Mouse (Mus musculus) liver, embryonic 16.5 days (tissue): ENCODE results near the gene Pacrg. TPM values are rescaled to one million over a fixed set of nuclear protein-coding genes. Genes with fewer than 3 reads are reported as not detected.

Experiments used
- ATAC-seq: fragments of 200-750 bp; cut with Nextera tagmentation; 2 replicates; pipeline ENCODE4 v1.8.0; 2017; ENCODE audit warnings: low read depth, mild to moderate bottlenecking, moderate number of reproducible peaks, moderate library complexity
- H3K27ac ChIP-seq: fragments of 300-500 bp; sonication (generic); 2 replicates; pipeline ENCODE4 v1.5.1; 2014; ENCODE audit warnings: mild to moderate bottlenecking, low read length
- H3K27me3 ChIP-seq: fragments of 300-500 bp; sonication (generic); 2 replicates; pipeline ENCODE4 v1.6.1; 2014; ENCODE audit warnings: low read depth, low read length, mixed read lengths; ENCODE audit not compliant: control insufficient read depth, insufficient read depth
- H3K36me3 ChIP-seq: fragments of 300-500 bp; sonication (generic); 2 replicates; pipeline ENCODE4 v1.6.1; 2014; ENCODE audit warnings: mild to moderate bottlenecking; ENCODE audit not compliant: control insufficient read depth, insufficient read depth
- H3K4me1 ChIP-seq: fragments of 300-500 bp; sonication (generic); 2 replicates; pipeline ENCODE4 v1.6.1; 2014; ENCODE audit warnings: low read depth, low read length, mixed read lengths; ENCODE audit not compliant: control insufficient read depth
- H3K4me2 ChIP-seq: fragments of 300-500 bp; sonication (generic); 2 replicates; pipeline ENCODE4 v1.6.1; 2014; ENCODE audit warnings: low read depth, low read length, mixed read lengths
- H3K4me3 ChIP-seq: fragments of 300-500 bp; sonication (generic); 2 replicates; pipeline ENCODE4 v1.5.1; 2014; ENCODE audit warnings: low read depth, mild to moderate bottlenecking, low read length
- H3K9ac ChIP-seq: fragments of 300-500 bp; sonication (generic); 2 replicates; pipeline ENCODE4 v1.6.1; 2014; ENCODE audit warnings: low read depth, low read length
- H3K9me3 ChIP-seq: fragments of 300-500 bp; sonication (generic); replicated peaks from 2 replicates; pipeline ENCODE4 v1.6.1; 2016; ENCODE audit warnings: low read length; ENCODE audit not compliant: control insufficient read depth
- WGBS: fragments of 180-500 bp; shearing (Covaris S2); extraction: QIAGEN DNeasy Blood & Tissue Kit; methylation state at CpG from one replicate; pipeline ENCODE4 v1.1.7; 2014; ENCODE audit not compliant: insufficient replicate concordance; 5-methylcytosine and 5-hydroxymethylcytosine counted together
- polyA plus RNA-seq: library from polyadenylated mRNA; unstranded; fragments of >200 nt; fragmentation: Nextera tagmentation; extraction: Ambion mirVana; gene quantifications from 2 replicates; pipeline ENCODE4 v1.2.1, GENCODE M21; 2015

Pacrg gene
- polyA plus RNA-seq, 1 experiment from 2014 or later, result not detected

DNA sequence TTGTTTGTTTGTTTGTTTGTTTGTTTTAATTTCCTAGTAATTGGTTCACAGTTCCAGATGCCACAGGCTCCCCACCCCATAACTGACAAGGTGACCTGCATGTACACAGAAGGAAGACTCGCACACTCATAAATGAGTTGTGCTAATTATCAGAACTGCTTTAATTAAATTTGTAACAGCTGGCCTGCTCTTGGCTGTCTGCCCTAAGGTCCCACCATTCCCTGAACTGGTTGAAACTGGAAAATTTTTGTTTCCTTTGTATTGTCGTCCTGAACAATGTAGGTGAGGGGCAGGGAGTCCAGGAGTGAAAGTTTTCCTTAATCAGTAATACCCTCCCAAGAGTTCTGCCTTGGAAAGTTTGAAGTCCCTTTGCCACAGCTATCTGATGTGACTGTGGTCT, 219.5 kb downstream of the Pacrg start:
- H3K36me3 ChIP-seq, result no peaks in the 10 kb centered on the region
- no peak overlapping the region for H3K4me3 ChIP-seq
- H3K4me2 ChIP-seq, result no peak overlapping the region
- H3K27ac ChIP-seq, result no peak overlapping the region
- no peaks in the 10 kb centered on the region for H3K27me3 ChIP-seq
- no peaks in the 10 kb centered on the region for H3K4me1 ChIP-seq
- 55% methylated on average over 2 of the region's 2 CpGs for WGBS
- H3K9ac ChIP-seq, result no peak overlapping the region
- H3K9me3 ChIP-seq, result no peaks in the 10 kb centered on the region
- ATAC-seq, result no peak

DNA sequence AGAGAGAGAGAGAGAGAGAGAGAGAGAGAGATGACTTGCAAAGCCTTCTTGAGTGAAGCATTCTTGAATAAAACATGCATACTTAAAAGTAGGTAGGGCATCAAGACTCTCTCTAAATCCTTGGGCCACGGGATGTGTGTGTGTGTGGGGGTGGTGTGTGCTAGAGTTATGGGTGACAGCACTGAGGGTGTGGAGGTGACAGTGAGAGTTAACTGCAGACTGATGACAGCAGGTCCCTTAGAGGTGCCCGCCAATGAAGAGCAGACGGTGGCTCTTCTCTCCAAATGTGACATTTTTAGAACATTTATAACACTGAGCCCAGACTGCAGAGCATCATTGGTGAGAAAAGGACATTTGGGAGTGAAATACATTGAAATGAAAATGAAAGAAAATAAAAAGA, 220.2 kb downstream of the Pacrg start:
- ATAC-seq, result no peak
- WGBS, result 53% methylated on average over 3 of the region's 3 CpGs
- Histone ChIP-seq H3K27ac (no peak overlapping the region), H3K4me3 (no peak overlapping the region), H3K36me3 (no peaks in the 10 kb centered on the region), H3K9ac (no peak overlapping the region), H3K4me2 (no peak overlapping the region), H3K27me3 (no peaks in the 10 kb centered on the region), H3K9me3 (no peaks in the 10 kb centered on the region), H3K4me1 (no peaks in the 10 kb centered on the region)

DNA sequence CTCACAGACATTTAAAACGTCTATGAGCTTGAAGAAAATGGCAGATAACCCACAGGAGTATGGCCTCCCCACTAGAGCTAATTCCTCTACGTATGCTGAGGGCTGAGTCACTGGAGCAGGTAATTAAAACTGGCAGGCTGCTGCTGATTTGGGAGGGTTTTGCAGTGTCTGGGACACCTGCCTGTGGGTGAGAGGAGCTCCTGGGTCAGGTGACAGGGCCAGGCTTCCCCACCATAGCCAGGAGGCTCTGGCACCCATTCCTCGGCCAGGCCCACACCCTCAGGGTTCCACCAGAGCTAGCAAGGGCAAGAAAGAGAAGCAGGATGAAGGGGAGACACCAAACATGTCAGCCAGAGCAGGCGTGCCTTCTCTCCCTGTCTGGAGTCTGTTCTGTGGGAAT, 222.5 kb downstream of the Pacrg start:
- H3K27ac ChIP-seq, result no peak overlapping the region
- H3K4me3 ChIP-seq, result no peak overlapping the region
- 54% methylated on average over 4 of the region's 4 CpGs for WGBS
- no peaks in the 10 kb centered on the region for H3K9me3 ChIP-seq
- no peak overlapping the region for H3K4me2 ChIP-seq
- H3K27me3 ChIP-seq, result no peaks in the 10 kb centered on the region
- H3K36me3 ChIP-seq, result no peaks in the 10 kb centered on the region
- H3K9ac ChIP-seq, result no peak overlapping the region
- ATAC-seq, result no peak
- H3K4me1 ChIP-seq, result no peaks in the 10 kb centered on the region

GRCm38 (mm10) chr17:10615611-10616010, 224.5 kb downstream of the Pacrg start:
- no peaks in the 10 kb centered on the region for H3K36me3 ChIP-seq
- 73% methylated on average over 7 of the region's 7 CpGs for WGBS
- no peak for ATAC-seq

DNA sequence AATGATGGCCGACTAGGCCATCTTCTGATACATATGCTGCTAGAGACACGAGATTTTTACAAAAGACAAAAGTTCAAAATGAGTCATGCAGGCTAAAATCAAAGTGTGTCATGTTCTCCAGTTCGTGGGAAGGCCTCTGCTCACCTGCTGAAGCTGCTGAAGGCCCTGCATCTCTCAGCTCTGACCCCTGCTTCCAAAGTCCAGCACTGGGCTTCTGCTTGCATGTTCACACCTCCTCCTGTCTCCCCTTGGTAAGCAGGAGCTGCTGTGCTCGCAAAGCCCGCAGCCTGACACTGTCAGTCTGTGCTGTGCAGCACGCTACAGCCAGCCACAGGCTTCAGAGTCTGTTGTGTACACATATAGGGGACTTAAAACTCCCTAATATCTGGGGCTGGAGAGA, 225.4 kb downstream of the Pacrg start:
- Histone ChIP-seq H3K9me3 (no peaks in the 10 kb centered on the region), H3K27ac (no peak overlapping the region), H3K4me2 (no peak overlapping the region), H3K9ac (no peak overlapping the region), H3K4me3 (no peak overlapping the region), H3K27me3 (no peaks in the 10 kb centered on the region), H3K36me3 (no peaks in the 10 kb centered on the region), H3K4me1 (no peaks in the 10 kb centered on the region)
- WGBS, result 51% methylated on average over 6 of the region's 6 CpGs
- ATAC-seq, result no peak

More at GRCm38 (mm10) chr17:10615611-10616010, 224.5 kb downstream of the Pacrg start:
- Histone ChIP-seq H3K27ac (no peak overlapping the region), H3K9me3 (no peaks in the 10 kb centered on the region), H3K4me3 (no peak overlapping the region), H3K4me1 (no peaks in the 10 kb centered on the region), H3K27me3 (no peaks in the 10 kb centered on the region), H3K9ac (no peak overlapping the region), H3K4me2 (no peak overlapping the region)

GRCm38 (mm10) chr17:10611626-10612025, 228.5 kb downstream of the Pacrg start:
- no peak for ATAC-seq
- Histone ChIP-seq H3K4me3 (no peak overlapping the region), H3K9me3 (no peaks in the 10 kb centered on the region), H3K36me3 (no peaks in the 10 kb centered on the region), H3K9ac (no peak overlapping the region), H3K4me2 (no peak overlapping the region), H3K27ac (no peak overlapping the region), H3K4me1 (no peaks in the 10 kb centered on the region), H3K27me3 (no peaks in the 10 kb centered on the region)
- WGBS, result 24% methylated on average over 3 of the region's 3 CpGs

- 61% methylated on average over 4 of the region's 4 CpGs for WGBS
- no peak overlapping the region for H3K4me2 ChIP-seq
- H3K27ac ChIP-seq, result no peak overlapping the region
- H3K27me3 ChIP-seq, result no peaks in the 10 kb centered on the region
- no peak overlapping the region for H3K9ac ChIP-seq
- H3K4me3 ChIP-seq, result no peak overlapping the region
- ATAC-seq, result no peak
- no peaks in the 10 kb centered on the region for H3K36me3 ChIP-seq
- H3K4me1 ChIP-seq, result no peaks in the 10 kb centered on the region
- no peaks in the 10 kb centered on the region for H3K9me3 ChIP-seq
These were observed 232.0 kb downstream of the Pacrg start for GRCm38 (mm10) chr17:10608146-10608545.

DNA sequence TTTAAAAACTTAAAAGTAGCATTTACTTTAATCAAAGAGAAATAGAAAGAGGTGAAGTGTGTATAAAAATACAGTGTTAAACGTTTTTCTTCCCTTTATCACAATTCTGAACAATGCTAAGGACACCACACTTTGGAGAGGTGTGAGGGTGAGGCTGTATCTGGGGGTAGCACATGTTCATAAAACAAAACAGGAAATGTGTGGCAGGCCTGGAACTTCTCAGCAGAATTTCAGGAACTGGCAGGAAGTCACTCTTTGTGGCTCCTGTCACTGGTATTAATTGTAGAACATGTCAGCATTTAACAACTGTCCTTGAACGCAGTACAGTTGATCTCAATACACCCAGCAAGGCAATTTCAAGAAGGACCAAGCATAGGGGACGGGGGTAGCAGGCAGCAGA, 234.0 kb downstream of the Pacrg start:
- Histone ChIP-seq H3K27ac (no peak overlapping the region), H3K27me3 (no peaks in the 10 kb centered on the region), H3K4me1 (no peaks in the 10 kb centered on the region), H3K4me3 (no peak overlapping the region), H3K9ac (no peak overlapping the region), H3K4me2 (no peak overlapping the region), H3K9me3 (no peaks in the 10 kb centered on the region), H3K36me3 (no peaks in the 10 kb centered on the region)
- 16% methylated on average over 3 of the region's 3 CpGs for WGBS
- ATAC-seq, result no peak

GRCm38 (mm10) chr17:10597741-10598140, 242.4 kb downstream of the Pacrg start:
- 74% methylated on average over 4 of the region's 4 CpGs for WGBS

GRCm38 (mm10) chr17:10589604-10590003, 250.5 kb downstream of the Pacrg start:
- H3K4me2 ChIP-seq, result no peak overlapping the region

More at GRCm38 (mm10) chr17:10597741-10598140, 242.4 kb downstream of the Pacrg start:
- Histone ChIP-seq H3K4me1 (no peaks in the 10 kb centered on the region), H3K36me3 (no peaks in the 10 kb centered on the region), H3K4me2 (no peak overlapping the region), H3K9ac (no peak overlapping the region), H3K9me3 (no peaks in the 10 kb centered on the region), H3K4me3 (no peak overlapping the region), H3K27ac (no peak overlapping the region), H3K27me3 (no peaks in the 10 kb centered on the region)
- ATAC-seq, result no peak

More at GRCm38 (mm10) chr17:10589604-10590003, 250.5 kb downstream of the Pacrg start:
- H3K9ac ChIP-seq, result no peak overlapping the region
- no peaks in the 10 kb centered on the region for H3K9me3 ChIP-seq
- no peaks in the 10 kb centered on the region for H3K36me3 ChIP-seq
- no peak overlapping the region for H3K27ac ChIP-seq
- WGBS, result 68% methylated on average over 7 of the region's 7 CpGs
- no peaks in the 10 kb centered on the region for H3K27me3 ChIP-seq
- no peaks in the 10 kb centered on the region for H3K4me1 ChIP-seq
- ATAC-seq, result no peak
- H3K4me3 ChIP-seq, result no peak overlapping the region
